Mouse (Mus musculus): ENCODE results near the gene Foxn3.

Gene Foxn3

DNA sequence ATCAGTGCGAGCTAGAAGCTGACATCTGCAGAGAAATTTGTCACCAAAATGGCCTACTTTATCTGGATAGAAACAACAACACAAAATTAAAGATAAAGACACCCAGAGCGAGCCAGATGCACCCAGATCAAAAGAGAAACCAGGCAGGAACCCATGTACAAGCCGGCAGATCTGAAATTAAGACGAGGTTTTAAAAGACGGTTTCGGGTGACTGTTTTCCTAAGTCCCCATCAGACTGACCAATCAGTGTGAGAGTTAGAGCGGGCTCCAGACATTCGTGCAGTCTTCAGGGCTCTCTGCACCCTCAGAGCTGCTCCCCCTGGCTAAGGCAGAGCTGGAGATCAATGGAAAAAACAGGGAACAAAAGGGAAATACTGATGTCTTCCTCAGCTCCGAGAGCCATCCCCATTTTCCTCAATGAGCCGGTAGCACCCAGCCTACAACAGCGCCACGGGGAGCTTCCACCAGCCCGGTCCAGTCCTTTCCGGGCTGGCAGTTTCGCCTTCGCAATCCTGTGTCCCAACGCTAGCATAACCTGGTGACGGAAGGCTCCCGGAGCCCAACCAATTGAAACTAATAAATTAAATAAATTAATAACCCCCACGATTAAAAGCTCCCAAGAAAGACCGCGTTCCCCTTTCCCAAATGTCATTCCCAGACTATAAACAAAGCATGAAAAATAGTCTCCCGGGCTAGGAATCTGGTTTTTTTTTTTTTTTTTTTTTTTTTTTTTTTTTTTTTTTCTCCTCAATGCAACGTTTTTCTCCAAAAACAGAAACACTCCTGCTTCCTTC lies 1.1 kb downstream of the Foxn3 start:
- peak; percentile 67 to 75 for DNase-seq

DNA sequence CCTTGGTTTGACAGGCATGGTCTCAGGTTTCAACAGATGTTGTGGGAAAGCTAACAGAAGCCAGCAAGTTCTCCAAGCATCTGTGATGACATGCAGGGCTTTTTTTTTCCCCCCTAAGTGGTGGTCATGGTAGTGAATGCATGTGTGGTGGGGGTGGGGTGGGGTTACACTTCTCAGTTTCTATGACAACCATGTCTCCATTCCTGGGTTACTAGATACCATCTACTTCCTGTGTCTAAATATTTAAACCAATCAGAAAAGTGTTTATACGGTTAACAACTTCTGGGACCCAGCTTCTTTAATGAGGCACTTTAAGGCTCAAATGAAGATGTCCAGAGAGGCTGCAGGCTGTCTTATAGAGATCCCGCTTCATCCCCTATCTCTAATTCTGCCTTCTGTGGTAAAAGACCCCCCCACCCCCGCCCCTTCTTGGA lies 2.0 kb downstream of the Foxn3 start:
- DNase-seq, result peak in 1 of 2 experiments; percentile 25

GRCm38 (mm10) chr12:99560701-99561332 lies 2.6 kb downstream of the Foxn3 start:
- DNase-seq, result peak; percentile 29 to 54

GRCm38 (mm10) chr12:99559483-99559882 lies 3.9 kb downstream of the Foxn3 start:
- DNase-seq, result no peak

DNA sequence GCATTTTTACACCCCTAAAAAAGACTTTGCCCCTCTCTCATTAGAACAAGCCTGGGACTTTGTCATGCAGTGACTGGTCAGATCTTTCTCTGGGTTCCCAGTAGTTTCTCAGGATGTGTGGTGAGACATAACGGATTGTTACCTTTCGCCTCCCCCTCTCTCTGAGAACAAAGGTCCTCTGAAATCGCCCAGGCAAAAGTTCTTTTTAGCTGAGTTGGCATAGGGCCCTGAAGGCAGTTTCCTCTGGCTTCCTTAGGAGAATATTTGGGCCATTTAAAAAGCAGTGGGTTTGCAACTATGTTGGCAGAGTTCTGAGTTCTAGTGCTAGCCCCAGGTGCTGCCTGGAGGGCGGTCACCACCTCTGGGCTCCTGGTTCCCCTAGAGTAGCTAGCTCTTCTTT lies 4.9 kb downstream of the Foxn3 start:
- no peak for DNase-seq

GRCm38 (mm10) chr12:99557498-99557897 lies 5.9 kb downstream of the Foxn3 start:
- DNase-seq, result peak in 1 of 2 experiments; percentile 21

DNA sequence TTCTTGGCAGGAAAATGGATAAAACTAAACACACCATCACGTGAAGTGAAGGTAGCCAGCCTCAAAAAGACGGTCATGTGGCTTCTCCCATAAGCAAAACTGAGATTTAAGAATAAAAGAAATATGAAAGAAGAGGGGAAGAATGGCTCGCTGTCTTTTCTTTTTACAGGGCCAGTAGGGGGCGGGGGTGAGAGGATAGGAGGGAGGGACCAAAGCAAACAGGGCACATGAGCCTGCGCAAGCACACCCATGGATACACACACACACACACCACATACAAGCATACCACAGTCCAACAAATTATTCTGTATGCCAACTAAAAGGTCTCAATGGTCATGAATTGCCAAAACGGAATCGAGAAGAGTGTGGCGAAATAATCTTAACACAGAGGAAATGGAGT lies 12.8 kb downstream of the Foxn3 start:
- DNase-seq, result no peak

GRCm38 (mm10) chr12:99549811-99550210 lies 13.6 kb downstream of the Foxn3 start:
- no peak for DNase-seq

DNA sequence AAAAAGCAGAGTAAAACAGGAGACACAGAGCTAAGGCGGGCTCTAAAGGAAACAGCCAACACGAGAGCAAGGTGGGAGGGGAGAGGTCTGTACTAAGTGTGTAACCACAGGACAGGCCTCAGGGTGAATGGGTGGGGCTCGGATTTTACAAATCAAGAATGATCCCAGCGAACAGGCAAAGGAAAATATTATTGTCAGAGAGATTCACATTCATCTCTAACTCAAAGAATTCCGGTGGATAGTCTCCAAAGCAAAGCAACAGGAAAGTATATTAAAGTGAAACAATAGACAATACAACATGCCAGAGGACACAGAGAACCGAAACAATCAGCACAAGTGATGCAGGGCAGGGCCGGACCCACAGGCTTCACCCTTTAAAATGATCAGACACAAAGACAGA lies 15.0 kb downstream of the Foxn3 start:
- DNase-seq, result no peak

GRCm38 (mm10) chr12:99547295-99547694 lies 16.1 kb downstream of the Foxn3 start:
- no peak for DNase-seq

DNA sequence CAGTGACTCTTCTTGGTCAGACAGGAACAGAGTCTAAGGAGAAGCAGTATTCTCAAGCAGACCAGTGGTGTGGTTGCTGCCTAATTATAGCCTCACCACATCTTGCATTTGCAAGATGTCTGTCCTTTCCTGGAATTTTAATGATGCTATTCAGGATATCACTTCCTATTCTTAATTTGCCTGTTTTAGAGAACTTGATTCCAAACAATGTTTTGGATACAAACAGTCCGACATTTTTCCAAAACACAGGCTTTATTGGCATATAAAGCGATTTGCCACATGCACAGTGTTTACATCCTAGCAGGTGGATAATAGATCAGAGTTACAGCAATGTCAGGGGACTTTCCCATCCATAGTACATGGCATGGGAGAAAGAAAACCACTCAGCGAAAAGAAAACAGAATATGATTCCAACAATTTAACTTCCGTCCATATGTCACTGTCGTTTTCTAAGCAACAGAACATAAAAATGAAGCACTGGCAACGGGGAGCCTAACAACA lies 18.1 kb downstream of the Foxn3 start:
- no peak for DNase-seq

GRCm38 (mm10) chr12:99544262-99545128 lies 18.9 kb downstream of the Foxn3 start:
- DNase-seq, result no peak

DNA sequence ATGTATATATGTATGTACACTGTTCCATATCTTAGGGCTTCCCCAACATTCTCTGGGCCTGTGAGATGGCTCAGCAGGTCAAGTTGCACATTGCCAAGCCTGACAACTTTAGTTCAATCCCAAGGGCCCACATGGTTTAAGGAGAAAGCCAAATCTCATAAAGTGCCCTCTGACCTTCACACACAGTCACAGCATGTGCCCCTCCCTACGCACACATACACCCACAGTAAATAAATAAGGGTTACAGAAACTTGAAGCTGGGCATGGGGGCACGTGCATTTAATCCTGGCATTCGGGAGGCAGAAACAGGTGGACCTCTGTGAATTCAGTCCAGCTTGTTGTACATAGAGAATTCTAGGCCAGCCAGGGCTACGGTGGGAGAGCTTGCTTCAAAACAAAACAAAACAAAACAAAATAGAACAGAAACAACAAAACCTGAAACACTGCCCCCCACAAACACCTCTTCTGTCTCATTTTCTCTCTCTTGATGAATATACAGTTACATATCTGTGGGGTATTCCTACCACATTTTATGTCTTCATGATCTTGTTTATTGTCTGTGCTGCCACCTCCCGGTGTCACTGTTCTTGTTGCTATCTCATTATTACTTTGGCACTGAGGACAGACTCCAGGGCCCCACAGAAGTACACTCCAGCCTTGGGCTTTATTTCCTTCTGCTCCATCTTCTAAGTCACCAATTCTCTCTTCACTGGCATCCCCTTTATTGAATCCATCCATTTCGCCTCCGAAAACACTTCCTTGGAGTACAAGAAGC lies 19.8 kb downstream of the Foxn3 start:
- no peak for DNase-seq

GRCm38 (mm10) chr12:99540201-99540600 lies 23.2 kb downstream of the Foxn3 start:
- no peak for DNase-seq

DNA sequence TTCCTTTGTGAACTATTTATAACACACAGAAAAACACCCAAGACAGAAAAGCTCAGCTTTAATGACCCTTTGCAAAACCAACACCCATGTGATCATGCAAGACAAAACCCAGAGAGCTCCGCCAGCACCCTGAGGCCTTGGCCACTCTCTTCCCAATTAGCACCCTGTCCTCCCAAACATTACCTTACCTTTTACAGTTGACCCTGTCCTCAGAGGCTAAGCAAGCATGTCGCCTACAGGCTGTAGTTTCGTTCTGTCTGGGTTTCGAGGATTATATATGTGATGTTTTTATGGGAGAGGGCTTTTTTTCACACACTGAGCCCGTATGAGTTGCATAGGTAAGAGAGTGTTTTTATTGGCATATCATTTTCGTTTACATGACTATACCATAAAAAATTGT lies 26.1 kb downstream of the Foxn3 start:
- no peak for DNase-seq

GRCm38 (mm10) chr12:99536426-99536825 lies 27.0 kb downstream of the Foxn3 start:
- DNase-seq, result no peak

DNA sequence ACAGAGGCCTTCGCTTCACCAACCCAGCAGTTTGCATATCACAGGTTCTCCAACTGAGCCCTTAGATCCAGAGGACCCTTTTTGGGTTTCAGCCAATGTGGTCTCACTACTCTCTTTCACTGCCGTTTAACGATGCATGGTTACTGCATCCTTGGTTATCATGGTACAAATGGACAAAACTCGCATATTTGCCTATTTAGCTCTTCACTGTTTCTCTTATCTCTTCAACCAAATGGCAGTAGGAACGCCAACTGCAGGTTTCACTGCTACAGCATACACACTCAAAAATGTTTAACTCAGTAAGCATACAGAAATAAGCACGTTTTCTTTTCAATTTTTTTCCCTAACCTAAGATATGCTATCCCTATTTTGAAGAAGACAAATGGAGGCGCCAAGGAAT lies 31.0 kb downstream of the Foxn3 start:
- DNase-seq, result no peak

- DNase-seq, result peak in 1 of 2 experiments; percentile 55
These were observed 33.5 kb downstream of the Foxn3 start for GRCm38 (mm10) chr12:99529687-99530411.

DNA sequence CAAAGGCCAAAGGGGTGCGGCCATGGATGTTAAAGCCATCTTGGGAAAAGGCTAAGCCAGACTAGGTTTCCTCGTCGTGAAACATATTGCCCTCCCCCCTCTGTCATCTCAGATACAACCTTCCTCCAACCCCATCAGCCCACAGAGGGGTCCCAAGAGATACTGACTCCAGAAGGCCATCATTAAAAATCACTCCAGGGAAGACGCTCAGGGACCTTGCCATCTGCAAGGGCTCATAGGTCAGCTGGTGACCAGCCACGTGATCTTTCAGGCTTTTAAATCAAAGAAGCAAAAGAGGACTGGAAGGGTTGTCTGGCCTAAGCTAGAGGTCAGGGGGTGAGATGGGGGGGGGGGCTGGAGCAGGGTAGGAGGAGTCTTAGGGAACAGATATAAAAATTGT lies 34.4 kb downstream of the Foxn3 start:
- no peak for DNase-seq

DNA sequence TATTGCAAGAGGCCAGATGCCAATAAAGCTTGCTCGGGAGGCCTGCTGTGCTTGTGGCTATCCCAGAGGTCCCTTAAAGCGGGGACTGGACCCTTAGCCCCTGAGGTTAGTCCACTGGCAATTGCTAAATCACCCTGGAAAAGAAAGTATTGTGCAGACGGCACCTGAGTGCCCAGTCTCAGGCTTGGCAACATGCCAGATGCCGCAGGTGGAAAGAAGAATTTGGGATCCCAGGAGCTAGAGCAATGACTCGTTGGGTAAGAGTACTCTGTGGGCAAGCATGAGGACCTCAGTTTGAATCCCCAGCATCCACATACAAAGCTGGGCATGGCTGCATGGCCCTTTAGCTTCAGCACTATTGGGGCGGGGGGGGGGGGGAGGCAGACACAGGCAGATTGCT lies 35.9 kb downstream of the Foxn3 start:
- DNase-seq, result no peak

GRCm38 (mm10) chr12:99526571-99527140 lies 36.7 kb downstream of the Foxn3 start:
- DNase-seq, result peak in 1 of 2 experiments; percentile 13
